Mouse (Mus musculus) heart, embryonic 13.5 days (tissue): ENCODE measurements around the gene Sycn. TPM values are rescaled to one million over a fixed set of nuclear protein-coding genes. Genes with fewer than 3 reads are reported as not detected.

Experiments used
- ATAC-seq: fragments of 200-750 bp; cut with Nextera tagmentation; 2 replicates; pipeline ENCODE4 v1.8.0; 2017; ENCODE audit warnings: moderate TSS enrichment; ENCODE audit not compliant: insufficient number of reproducible peaks, low FRiP score, low TSS enrichment; ENCODE audit errors: extremely low read depth
- H3K27ac ChIP-seq: fragments of 300-500 bp; sonication (generic); replicated peaks from 2 replicates; pipeline ENCODE4 v1.5.1; 2015; ENCODE audit warnings: moderate library complexity, mild to moderate bottlenecking, inconsistent platforms
- H3K27me3 ChIP-seq: fragments of 300-500 bp; sonication (generic); replicated peaks from 2 replicates; pipeline ENCODE4 v1.6.1; 2015; ENCODE audit warnings: mild to moderate bottlenecking, inconsistent platforms
- H3K36me3 ChIP-seq: fragments of 300-500 bp; sonication (generic); 2 replicates; pipeline ENCODE4 v1.6.1; 2015; ENCODE audit warnings: mild to moderate bottlenecking, inconsistent platforms
- H3K4me1 ChIP-seq: fragments of 300-500 bp; sonication (generic); 2 replicates; pipeline ENCODE4 v1.6.1; 2015; ENCODE audit warnings: inconsistent platforms
- H3K4me2 ChIP-seq: fragments of 300-500 bp; sonication (generic); 2 replicates; pipeline ENCODE4 v1.6.1; 2015; ENCODE audit warnings: inconsistent platforms, mild to moderate bottlenecking, moderate library complexity
- H3K4me3 ChIP-seq: fragments of 300-500 bp; sonication (generic); 2 replicates; pipeline ENCODE4 v1.5.1; 2015; ENCODE audit warnings: moderate library complexity, mild to moderate bottlenecking, inconsistent platforms
- H3K9ac ChIP-seq: fragments of 300-500 bp; sonication (generic); 2 replicates; pipeline ENCODE4 v1.6.1; 2015; ENCODE audit warnings: inconsistent platforms, mild to moderate bottlenecking, moderate library complexity
- H3K9me3 ChIP-seq: fragments of 300-500 bp; sonication (generic); 2 replicates; pipeline ENCODE4 v1.6.1; 2016; ENCODE audit warnings: inconsistent platforms
- WGBS: fragments of 180-500 bp; shearing (Covaris S2); methylation state at CpG from one replicate; pipeline ENCODE4 v1.1.7; 2015; ENCODE audit warnings: mixed read lengths; 5-methylcytosine and 5-hydroxymethylcytosine counted together
- polyA plus RNA-seq: library from polyadenylated mRNA; unstranded; fragments of >200 nt; fragmentation: Nextera tagmentation; extraction: Ambion mirVana; gene quantifications from 2 replicates; pipeline ENCODE4 v1.2.1, GENCODE M21; 2015

The Sycn gene
- polyA plus RNA-seq, 1 experiment from 2014 or later, result not detected

DNA sequence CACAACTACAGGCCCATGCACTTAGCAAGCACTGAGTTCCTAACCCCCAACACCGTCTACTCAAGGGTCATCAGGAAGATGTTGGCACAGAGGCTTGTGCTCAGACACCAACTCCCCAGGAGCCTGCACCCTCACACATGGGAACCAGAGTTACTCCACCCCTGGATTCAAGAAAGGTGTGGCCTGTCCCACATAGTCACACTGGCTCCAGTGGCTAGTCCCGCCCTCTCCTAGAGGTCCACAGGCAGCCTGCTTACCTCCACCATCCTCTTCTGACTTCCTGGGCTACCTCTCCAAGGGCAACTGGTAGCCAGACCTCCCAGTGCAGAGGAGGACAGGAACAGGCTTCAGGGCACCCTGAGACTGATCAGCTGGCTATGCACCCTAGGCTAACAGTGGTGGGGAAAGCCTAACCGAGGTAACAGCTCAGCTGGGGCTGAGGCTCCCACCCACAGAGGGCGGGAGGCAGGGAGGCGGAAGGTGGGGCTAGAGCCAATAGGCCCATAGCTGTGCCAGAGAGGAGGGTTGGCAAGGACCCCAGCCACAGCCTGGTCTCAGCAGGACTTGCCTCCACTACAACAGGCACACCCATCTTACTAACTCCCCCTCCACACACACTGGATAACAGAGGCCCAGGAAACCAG is 35.7 kb downstream of the Sycn start:
- Histone ChIP-seq H3K9me3 (no peaks in the 10 kb centered on the region), H3K36me3 (0 out of 2 replicates have a peak, but pooled peaks cover 7% of the 10 kb centered on the region), H3K27me3 (no peaks in the 10 kb centered on the region), H3K4me3 (no peak overlapping the region), H3K4me2 (0 out of 2 replicates have a peak overlapping the region, but pooled peaks have one; percentile 8), H3K4me1 (peaks cover 93% of the 10 kb centered on the region), H3K9ac (peak overlapping the region; percentile 48), H3K27ac (peak overlapping the region; percentile 80; the same call in 1 of the 2 replicates)
- 72% methylated on average over 5 of the region's 5 CpGs for WGBS
- ATAC-seq, result no peak

DNA sequence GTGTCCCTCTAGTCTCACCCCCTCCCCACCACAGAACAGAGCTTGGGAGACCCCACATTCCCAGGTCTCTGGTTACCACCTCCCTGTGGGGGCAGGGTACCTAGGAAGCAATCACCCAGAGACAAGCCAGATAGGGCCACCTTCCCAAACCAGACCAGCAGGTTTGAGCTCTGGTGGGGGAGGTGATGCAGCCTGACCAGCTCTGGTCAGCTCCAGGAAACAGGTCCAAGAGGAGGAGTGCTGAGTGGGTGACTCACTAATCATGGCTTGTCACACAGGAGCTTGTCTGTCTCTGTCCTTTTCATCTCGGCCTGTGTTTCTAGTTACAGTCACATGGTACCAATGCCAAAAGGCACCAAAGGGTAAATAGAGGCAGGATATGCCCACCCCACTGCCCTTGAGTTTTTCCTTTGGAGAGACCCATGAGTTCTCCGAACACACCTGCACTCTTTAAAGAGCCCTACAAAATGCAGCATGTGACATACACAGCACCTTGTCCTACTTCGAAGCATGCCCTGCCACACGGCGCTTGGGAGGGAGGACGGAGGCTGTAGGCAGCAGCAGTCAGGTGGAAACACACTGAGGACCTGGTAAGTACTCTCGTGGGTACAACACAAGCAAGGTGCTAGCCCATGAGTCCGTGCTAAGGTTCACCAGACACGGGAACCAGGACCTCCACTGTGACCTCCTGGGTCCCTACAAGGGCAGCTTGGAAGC is 37.3 kb downstream of the Sycn start:
- Histone ChIP-seq H3K36me3 (0 out of 2 replicates have a peak, but pooled peaks cover 7% of the 10 kb centered on the region), H3K4me2 (no peak overlapping the region), H3K9me3 (no peaks in the 10 kb centered on the region), H3K9ac (peak overlapping the region; percentile 48), H3K27me3 (no peaks in the 10 kb centered on the region), H3K4me1 (peaks cover 92% of the 10 kb centered on the region), H3K4me3 (no peak overlapping the region), H3K27ac (peak overlapping the region; percentile 80)
- no peak for ATAC-seq
- 72% methylated on average over 9 of the region's 9 CpGs for WGBS

DNA sequence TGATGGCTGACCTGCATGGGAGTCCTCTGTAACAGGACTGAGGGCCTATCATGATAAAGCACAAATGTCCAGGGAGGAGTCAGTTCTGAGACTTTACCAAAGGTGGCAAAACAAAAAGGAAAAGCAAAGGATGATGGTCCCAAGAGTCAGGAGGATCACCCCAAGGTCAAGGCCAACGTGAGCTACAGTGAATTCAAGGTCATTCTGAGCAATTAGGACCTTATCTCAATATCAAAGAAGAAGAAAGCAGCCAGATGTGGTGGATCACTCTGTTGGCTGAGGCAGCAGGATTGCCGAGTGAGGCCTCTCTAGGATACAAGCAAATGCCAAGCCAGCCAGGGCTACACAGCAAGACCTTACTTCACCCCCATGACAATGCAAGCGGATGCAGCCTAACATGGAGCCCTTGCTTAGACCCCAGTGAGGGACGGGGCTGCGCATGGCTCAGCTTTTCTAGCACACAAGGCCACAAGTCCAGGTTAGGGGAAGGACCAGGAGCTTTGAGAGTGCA is 37.9 kb downstream of the Sycn start:
- H3K4me3 ChIP-seq, result no peak overlapping the region
- peaks cover 92% of the 10 kb centered on the region for H3K4me1 ChIP-seq
- ATAC-seq, result no peak
- 0 out of 2 replicates have a peak, but pooled peaks cover 7% of the 10 kb centered on the region for H3K36me3 ChIP-seq
- WGBS, result 62% methylated on average over 5 of the region's 5 CpGs
- H3K27me3 ChIP-seq, result no peaks in the 10 kb centered on the region
- H3K9ac ChIP-seq, result 0 out of 2 replicates have a peak overlapping the region, but pooled peaks have one; percentile 48
- peak overlapping the region; percentile 80 for H3K27ac ChIP-seq
- no peak overlapping the region for H3K4me2 ChIP-seq
- H3K9me3 ChIP-seq, result no peaks in the 10 kb centered on the region

DNA sequence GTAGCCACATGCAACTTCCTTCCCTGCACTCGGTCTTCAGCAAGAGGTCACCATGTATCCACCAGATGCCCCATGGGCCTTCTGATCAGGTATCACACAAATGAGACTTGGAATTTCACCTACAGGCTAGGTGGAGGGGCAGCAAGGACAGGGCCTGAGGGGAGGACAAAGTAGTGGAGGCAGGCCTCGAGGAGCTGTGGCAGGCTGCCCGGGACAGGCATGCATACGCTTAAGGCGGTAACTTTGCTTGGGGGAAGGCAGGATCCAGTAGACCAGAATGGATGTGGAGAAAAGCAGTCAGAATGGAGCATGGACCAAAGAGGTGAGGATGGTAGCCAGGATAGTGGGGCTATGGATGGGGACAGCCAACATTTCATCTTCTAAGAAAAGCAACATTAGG is 39.1 kb downstream of the Sycn start:
- H3K27ac ChIP-seq, result no peak overlapping the region
- no peaks in the 10 kb centered on the region for H3K9me3 ChIP-seq
- no peaks in the 10 kb centered on the region for H3K27me3 ChIP-seq
- H3K4me2 ChIP-seq, result no peak overlapping the region
- H3K9ac ChIP-seq, result 0 out of 2 replicates have a peak overlapping the region, but pooled peaks have one; percentile 10
- WGBS, result 79% methylated on average over 5 of the region's 5 CpGs
- no peak overlapping the region for H3K4me3 ChIP-seq
- ATAC-seq, result no peak
- 0 out of 2 replicates have a peak, but pooled peaks cover 7% of the 10 kb centered on the region for H3K36me3 ChIP-seq
- H3K4me1 ChIP-seq, result peaks cover 96% of the 10 kb centered on the region

DNA sequence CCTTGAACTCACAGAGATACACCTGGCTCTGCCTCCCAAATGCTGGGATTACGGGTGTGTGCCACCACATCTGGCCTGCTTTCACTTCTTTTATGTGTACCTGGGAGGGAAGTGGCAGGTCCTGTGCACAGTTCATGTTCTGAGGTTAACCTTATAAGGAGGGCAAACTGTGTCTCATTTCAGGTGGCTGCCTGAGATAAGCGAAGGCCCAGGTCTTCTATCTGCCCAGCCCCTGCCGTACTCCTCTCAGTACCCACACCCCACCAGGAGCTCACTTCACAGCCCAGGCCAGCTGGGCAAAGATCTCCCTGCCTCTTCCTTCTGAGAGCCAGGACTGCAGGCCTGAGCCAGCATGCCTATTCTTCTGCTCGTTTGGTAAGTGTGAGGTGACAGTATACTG is 41.0 kb downstream of the Sycn start:
- Histone ChIP-seq H3K27me3 (no peaks in the 10 kb centered on the region), H3K9ac (no peak overlapping the region), H3K27ac (0 out of 2 replicates have a peak overlapping the region, but pooled peaks have one; percentile 4), H3K4me1 (peaks cover 98% of the 10 kb centered on the region), H3K4me2 (no peak overlapping the region), H3K36me3 (0 out of 2 replicates have a peak, but pooled peaks cover 7% of the 10 kb centered on the region), H3K9me3 (no peaks in the 10 kb centered on the region), H3K4me3 (no peak overlapping the region)
- 67% methylated on average over 4 of the region's 4 CpGs for WGBS
- ATAC-seq, result no peak

DNA sequence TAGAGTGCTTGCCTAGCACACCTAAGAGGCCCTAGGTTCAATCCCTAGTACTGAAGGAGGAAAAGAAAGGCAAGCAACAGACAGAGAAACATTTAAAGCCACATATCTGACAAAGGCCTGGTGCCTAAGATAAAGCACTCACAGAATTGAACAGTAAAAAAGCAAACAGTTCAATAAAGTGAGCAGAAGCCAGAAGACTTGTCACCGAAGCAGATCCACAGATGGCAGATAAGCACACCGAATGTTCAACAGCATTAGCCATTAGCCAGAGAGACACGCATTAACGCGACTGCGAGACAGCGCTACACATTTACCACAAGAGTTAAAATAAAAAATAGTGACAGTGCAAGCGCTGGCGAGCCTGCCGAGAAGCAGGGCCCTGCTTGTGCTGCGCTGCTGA is 42.2 kb downstream of the Sycn start:
- Histone ChIP-seq H3K4me3 (no peak overlapping the region), H3K4me1 (peaks cover 98% of the 10 kb centered on the region), H3K4me2 (no peak overlapping the region)

DNA sequence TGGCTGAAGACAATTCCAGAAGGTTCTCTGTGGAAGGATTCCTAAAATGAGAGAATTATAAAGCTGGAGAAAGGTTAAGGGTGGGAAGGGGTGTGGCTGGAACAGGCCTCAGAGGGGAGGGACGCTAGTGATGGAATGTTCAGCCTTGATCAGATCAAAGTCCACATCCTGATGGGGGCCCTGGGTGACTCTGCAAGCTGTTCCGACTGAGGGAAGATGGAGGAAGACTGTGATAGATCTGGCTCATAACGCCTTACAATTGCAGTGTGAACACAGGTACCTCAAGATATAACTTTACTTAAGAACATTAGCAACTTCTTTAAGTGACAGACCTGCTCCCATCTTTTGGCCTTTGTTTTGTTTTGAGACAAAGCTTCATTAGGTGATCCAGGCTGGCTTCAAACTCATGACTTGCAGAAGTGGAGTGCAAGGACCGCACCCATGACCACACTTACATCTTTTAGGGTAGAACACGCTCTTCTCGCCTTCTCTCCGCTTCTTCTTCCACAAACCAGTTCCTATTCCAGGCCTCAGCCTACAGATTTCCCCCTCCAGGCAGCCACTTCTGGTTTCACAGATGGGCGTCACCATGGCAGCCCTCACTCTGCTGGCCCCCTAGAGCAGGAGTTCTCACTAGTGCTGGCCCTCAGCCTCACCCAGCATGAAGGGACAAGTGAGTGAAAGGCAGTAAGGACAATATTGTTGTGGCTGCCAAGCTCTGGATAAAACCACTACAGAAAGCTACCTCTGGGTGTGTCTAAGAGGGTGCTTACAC is 43.1 kb downstream of the Sycn start:
- peak overlapping the region; percentile 65 for H3K27ac ChIP-seq
- no peak for ATAC-seq
- no peaks in the 10 kb centered on the region for H3K27me3 ChIP-seq
- no peak overlapping the region for H3K4me2 ChIP-seq
- H3K4me3 ChIP-seq, result no peak overlapping the region
- peaks cover 98% of the 10 kb centered on the region for H3K4me1 ChIP-seq
- peak overlapping the region; percentile 34 for H3K9ac ChIP-seq
- WGBS, result 67% methylated on average over 8 of the region's 8 CpGs
- no peaks in the 10 kb centered on the region for H3K9me3 ChIP-seq
- 0 out of 2 replicates have a peak, but pooled peaks cover 7% of the 10 kb centered on the region for H3K36me3 ChIP-seq

More for the DNA sequence above, 42.2 kb downstream of the Sycn start:
- 0 out of 2 replicates have a peak, but pooled peaks cover 7% of the 10 kb centered on the region for H3K36me3 ChIP-seq
- H3K9ac ChIP-seq, result peak overlapping the region; percentile 28; the same call in 1 of the 2 replicates
- no peaks in the 10 kb centered on the region for H3K9me3 ChIP-seq
- no peak overlapping the region for H3K27ac ChIP-seq
- 76% methylated on average over 11 of the region's 11 CpGs for WGBS
- no peaks in the 10 kb centered on the region for H3K27me3 ChIP-seq
- ATAC-seq, result no peak

DNA sequence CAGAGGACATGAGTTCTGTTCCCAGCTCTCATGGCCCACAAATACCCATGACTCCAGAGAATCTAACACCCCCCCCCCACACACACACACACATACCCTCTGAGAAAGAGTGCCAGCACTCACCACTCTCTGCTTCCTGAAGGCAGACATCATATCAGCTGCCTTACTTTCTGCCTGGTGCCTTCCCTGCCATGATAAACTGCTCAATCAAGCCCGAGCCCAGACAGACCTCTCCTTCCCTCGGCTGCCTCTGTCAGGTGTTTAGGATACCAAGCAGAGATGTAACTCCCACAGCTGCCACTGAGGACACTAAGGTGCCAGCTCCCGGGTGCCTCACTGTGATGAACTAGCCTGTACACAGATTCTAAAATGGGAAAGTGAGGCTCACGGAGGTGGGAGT is 43.8 kb downstream of the Sycn start:
- H3K4me1 ChIP-seq, result peaks cover 97% of the 10 kb centered on the region
- no peak for ATAC-seq
- H3K27me3 ChIP-seq, result no peaks in the 10 kb centered on the region
- H3K4me3 ChIP-seq, result no peak overlapping the region
- no peaks in the 10 kb centered on the region for H3K9me3 ChIP-seq
- H3K9ac ChIP-seq, result peak overlapping the region; percentile 34
- 0 out of 2 replicates have a peak, but pooled peaks cover 7% of the 10 kb centered on the region for H3K36me3 ChIP-seq
- peak overlapping the region; percentile 65 for H3K27ac ChIP-seq
- 27% methylated on average over 4 of the region's 4 CpGs for WGBS
- no peak overlapping the region for H3K4me2 ChIP-seq

DNA sequence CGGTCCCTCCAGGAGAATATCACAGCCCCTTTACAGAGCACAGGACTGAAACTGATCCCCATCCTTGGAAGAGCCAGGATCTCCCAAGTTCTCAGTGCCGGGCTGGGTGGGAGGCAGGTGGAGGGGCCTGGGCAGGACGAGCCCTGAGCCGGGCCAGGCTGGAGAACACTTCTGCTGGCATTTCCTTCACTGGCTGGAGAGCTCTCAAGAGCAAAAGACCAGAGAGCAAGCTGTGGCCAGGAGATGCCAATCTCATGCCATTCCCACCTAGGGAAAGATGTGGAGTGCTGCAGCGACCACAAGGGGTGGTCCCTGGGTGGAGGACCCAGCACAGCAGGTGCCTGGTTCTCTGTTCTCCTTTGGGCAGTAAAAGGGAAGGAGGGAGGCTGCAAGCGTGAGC is 44.3 kb downstream of the Sycn start:
- peaks cover 95% of the 10 kb centered on the region for H3K4me1 ChIP-seq
- H3K4me2 ChIP-seq, result no peak overlapping the region
- no peak overlapping the region for H3K4me3 ChIP-seq
- no peak for ATAC-seq
- peak overlapping the region; percentile 34; the same call in 1 of the 2 replicates for H3K9ac ChIP-seq
- 0 out of 2 replicates have a peak, but pooled peaks cover 7% of the 10 kb centered on the region for H3K36me3 ChIP-seq
- no peaks in the 10 kb centered on the region for H3K9me3 ChIP-seq
- H3K27me3 ChIP-seq, result no peaks in the 10 kb centered on the region
- 76% methylated on average over 6 of the region's 6 CpGs for WGBS
- peak overlapping the region; percentile 65; the same call in 1 of the 2 replicates for H3K27ac ChIP-seq

DNA sequence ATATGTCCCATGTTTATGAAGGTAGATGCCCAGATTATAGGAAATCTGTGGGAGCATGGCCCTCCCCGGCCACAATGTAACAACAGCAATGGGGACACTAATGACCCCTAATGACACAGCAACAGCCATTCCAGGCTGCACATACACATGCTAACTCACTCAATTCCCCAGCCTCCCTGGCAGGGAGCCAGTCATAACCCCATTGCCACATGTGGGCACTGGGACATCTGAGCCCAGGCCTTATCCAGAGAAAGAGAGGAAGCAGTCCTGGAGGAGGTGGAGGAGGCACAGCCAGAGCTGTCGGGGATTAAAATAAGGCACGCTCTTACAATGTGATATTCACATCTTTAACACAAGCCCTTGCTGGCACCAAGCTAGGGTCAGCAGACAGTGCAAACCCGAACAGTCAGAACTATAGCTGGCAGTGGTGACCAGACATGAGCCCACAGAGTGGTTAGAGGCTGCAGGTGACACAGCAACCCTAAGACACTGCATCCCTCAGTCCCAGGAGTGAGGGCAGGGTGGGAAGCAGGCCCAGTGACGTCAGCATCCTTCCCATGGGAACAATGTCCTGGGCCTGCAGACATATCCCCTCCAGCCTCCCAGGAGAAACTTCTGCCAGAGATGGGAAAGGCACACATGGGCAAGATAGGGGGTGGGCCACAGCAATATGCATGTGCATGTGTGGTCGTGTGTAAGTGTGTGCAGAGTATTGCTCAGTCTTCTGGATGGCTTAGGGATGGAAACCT is 46.2 kb downstream of the Sycn start:
- Histone ChIP-seq H3K27me3 (no peaks in the 10 kb centered on the region), H3K9ac (peak overlapping the region; percentile 67), H3K4me2 (peak overlapping the region; percentile 33; the same call in 1 of the 2 replicates), H3K27ac (peak overlapping the region; percentile 73), H3K9me3 (no peaks in the 10 kb centered on the region), H3K36me3 (no peaks in the 10 kb centered on the region), H3K4me1 (peaks cover 93% of the 10 kb centered on the region), H3K4me3 (no peak overlapping the region)
- ATAC-seq, result no peak
- whole genome bisulfite sequencing, result 40% methylated on average over 6 of the region's 6 CpGs
